Mouse (Mus musculus) CH12.LX (cell line): ENCODE measurements around the gene Thrsp.

Experiments
- BHLHE40 ChIP-seq: IDR thresholded peaks from 2 replicates; pipeline ENCODE4 v1.6.1; 2011; ENCODE audit warnings: mild to moderate bottlenecking, low read depth, low read length, improper control_type of control experiment
- CHD2 ChIP-seq: IDR thresholded peaks from 2 replicates; pipeline ENCODE4 v1.6.1; 2011; ENCODE audit warnings: low read length, improper control_type of control experiment
- CTCF ChIP-seq, 2 experiments: IDR thresholded peaks in 1 of 2; conservative IDR thresholded peaks in 1 of 2; 2 replicates each; pipeline ENCODE4 v1.5.1; 2011 to 2012; ENCODE audit warnings: low read depth in 2 of 2, low read length in 2 of 2, improper control_type of control experiment in 1 of 2, inconsistent platforms in 1 of 2, mild to moderate bottlenecking in 1 of 2, moderate library complexity in 1 of 2
- EP300 ChIP-seq: IDR thresholded peaks from 2 replicates; pipeline ENCODE4 v1.6.1; 2011; ENCODE audit warnings: low read length, improper control_type of control experiment
- JUN ChIP-seq: IDR thresholded peaks from 2 replicates; pipeline ENCODE4 v1.6.1; 2011; ENCODE audit warnings: low read depth, mild to moderate bottlenecking, low read length, improper control_type of control experiment, moderate library complexity; ENCODE audit not compliant: insufficient read depth
- JUND ChIP-seq: conservative IDR thresholded peaks from 2 replicates; pipeline ENCODE4 v1.6.1; 2011; ENCODE audit warnings: low read depth, low read length, improper control_type of control experiment
- MAFK ChIP-seq: IDR thresholded peaks from 2 replicates; pipeline ENCODE4 v1.6.1; 2011; ENCODE audit warnings: low read length, improper control_type of control experiment; ENCODE audit not compliant: insufficient replicate concordance
- MAX ChIP-seq: IDR thresholded peaks from 2 replicates; pipeline ENCODE4 v1.6.1; 2011; ENCODE audit warnings: low read length, improper control_type of control experiment
- MXI1 ChIP-seq: IDR thresholded peaks from 2 replicates; pipeline ENCODE4 v1.6.1; 2011; ENCODE audit warnings: mild to moderate bottlenecking, low read depth, low read length, improper control_type of control experiment
- MYC ChIP-seq: IDR thresholded peaks from 2 replicates; pipeline ENCODE4 v1.6.1; 2011; ENCODE audit warnings: low read depth, mild to moderate bottlenecking, improper control_type of control experiment, low read length
- NELFE ChIP-seq: IDR thresholded peaks from 2 replicates; pipeline ENCODE4 v1.6.1; 2011; ENCODE audit warnings: low read depth, low read length, improper control_type of control experiment
- POLR2A ChIP-seq: IDR thresholded peaks from 2 replicates; pipeline ENCODE4 v1.6.1; 2011; ENCODE audit warnings: low read depth, mild to moderate bottlenecking, improper control_type of control experiment, low read length
- TCF12 ChIP-seq: IDR thresholded peaks from 2 replicates; pipeline ENCODE4 v1.6.1; 2014; ENCODE audit warnings: low read depth, mild to moderate bottlenecking, inconsistent platforms, low read length, improper control_type of control experiment
- ZC3H11A ChIP-seq: IDR thresholded peaks from 2 replicates; pipeline ENCODE4 v1.6.1; 2012; ENCODE audit warnings: low read depth, mild to moderate bottlenecking, inconsistent platforms, low read length, improper control_type of control experiment

- TF ChIP-seq CTCF (conservative IDR thresholded peaks at IDR 0.05 in 1 of 2, IDR thresholded peaks at IDR 0.05 in 1 of 2; ENCODE audit: low read depth in 2 of 2, low read length in 2 of 2) (no peak), NELFE (no peak), MYC (no peak), POLR2A (no peak), JUND (no peak), MAFK (no peak), BHLHE40 (no peak), MAX (no peak), EP300 (peak; percentile 65), TCF12 (no peak), ZC3H11A (no peak), CHD2 (no peak), JUN (no peak), MXI1 (no peak)
These were observed 33.9 kb downstream of the Thrsp start for GRCm38 (mm10) chr7:97383496-97384132.
